Mouse (Mus musculus) E14TG2a.4 (cell line): Measurements from ENCODE around the gene Defb21.
A peak's percentile ranks its signal among the peaks of the same experiment; 100 is the strongest.

Experiments used
- H3K27me3 ChIP-seq: 2 replicates; pipeline ENCODE4 v1.6.1; 2014; ENCODE audit warnings: low read length, control low read depth; ENCODE audit not compliant: insufficient read depth
- H3K36me3 ChIP-seq: 2 replicates; pipeline ENCODE4 v1.6.1; 2014; ENCODE audit warnings: low read length, control low read depth; ENCODE audit not compliant: insufficient read depth
- H3K4me1 ChIP-seq: replicated peaks from 2 replicates; pipeline ENCODE4 v1.6.1; 2014; ENCODE audit warnings: low read depth, low read length, control low read depth
- H3K4me3 ChIP-seq: replicated peaks from 2 replicates; pipeline ENCODE4 v1.5.1; 2014; ENCODE audit warnings: mild to moderate bottlenecking, low read length
- H3K9me3 ChIP-seq: 2 replicates; pipeline ENCODE4 v1.6.1; 2014; ENCODE audit warnings: low read length, control low read depth
- CTCF ChIP-seq: conservative IDR thresholded peaks from 2 replicates; pipeline ENCODE4 v1.5.1; 2014; ENCODE audit warnings: low read length
- NANOG ChIP-seq: IDR thresholded peaks from 2 replicates; pipeline ENCODE4 v1.6.1; 2014; ENCODE audit warnings: borderline replicate concordance, low read length, mixed read lengths
- POU5F1 ChIP-seq: IDR thresholded peaks from 2 replicates; pipeline ENCODE4 v1.6.1; 2014; ENCODE audit warnings: low read length, borderline replicate concordance

Gene Defb21

DNA sequence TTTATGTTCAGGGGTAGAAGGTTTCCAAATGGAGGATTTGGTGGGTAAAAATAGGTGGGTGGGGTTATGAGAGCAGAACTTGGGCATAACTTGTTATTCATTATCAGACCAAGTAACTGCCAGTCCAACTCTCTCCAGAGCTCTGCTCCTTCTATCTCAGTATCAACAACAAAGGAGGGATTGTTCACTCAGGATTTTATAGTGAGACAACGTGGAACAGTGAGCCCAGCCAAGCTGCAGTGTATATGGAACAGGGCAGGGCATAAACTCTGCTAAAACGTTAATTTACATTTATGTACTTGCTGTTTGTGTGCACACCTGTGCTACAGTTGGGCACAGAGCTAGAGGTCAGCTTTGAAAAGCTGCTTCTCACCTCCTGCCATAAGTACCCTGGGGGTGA, 15.9 kb downstream of the Defb21 start:
- H3K27me3 ChIP-seq: no peaks in the 10 kb centered on the region
- H3K36me3 ChIP-seq: no peaks in the 10 kb centered on the region
- no peaks in the 10 kb centered on the region for H3K9me3 ChIP-seq
- TF ChIP-seq NANOG (no peak), CTCF (no peak), POU5F1 (no peak)
- H3K4me1 ChIP-seq: no peaks in the 10 kb centered on the region
- no peak overlapping the region for H3K4me3 ChIP-seq

DNA sequence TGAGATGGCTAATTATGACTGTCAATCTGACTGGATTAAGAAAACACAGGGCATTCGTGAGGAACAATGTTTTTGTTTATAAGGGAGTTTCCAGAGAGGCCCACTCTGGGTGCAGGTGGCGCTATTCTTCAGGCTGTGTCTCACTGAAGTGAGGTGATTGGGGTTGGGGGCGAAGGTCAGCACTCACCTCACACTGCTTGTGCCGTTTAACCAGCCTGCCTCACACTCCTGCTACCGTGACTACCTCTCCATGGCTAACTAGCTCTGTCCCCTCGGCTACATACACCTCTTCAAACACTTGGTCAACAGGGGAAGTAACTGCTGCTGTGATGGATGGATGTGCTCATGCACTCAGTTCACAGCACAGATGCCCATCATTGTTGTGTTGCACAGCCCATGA, 16.5 kb downstream of the Defb21 start:
- no peaks in the 10 kb centered on the region for H3K9me3 ChIP-seq
- no peaks in the 10 kb centered on the region for H3K27me3 ChIP-seq
- H3K4me3 ChIP-seq: no peak overlapping the region
- no peak for TF ChIP-seq CTCF
- no peaks in the 10 kb centered on the region for H3K4me1 ChIP-seq
- no peaks in the 10 kb centered on the region for H3K36me3 ChIP-seq

DNA sequence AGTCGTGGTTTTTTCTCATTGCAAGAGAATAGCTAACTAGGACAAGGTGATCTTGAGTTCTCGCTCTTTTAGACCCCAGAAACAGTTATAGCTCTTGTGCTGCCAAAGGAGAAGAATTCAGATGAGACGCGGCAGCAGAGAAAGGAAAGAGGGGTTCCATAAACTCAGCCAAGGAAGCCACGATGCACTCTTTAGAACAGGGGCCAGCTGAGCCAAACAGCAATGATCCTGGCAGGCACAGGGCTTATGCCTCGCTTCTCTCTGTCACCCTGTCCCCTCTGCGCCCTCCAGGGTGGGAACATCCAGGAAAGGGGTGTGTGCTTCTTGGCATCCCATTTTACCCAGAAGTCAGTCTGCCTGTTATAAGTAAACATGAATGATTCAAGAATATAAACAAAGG, 26.8 kb downstream of the Defb21 start, which contains the start of gene Defb45:
Gene Defb45 (minus strand): TSS at position 101 of the 400 bp plus-strand sequence.
- TF ChIP-seq NANOG: no peak
- no peak for TF ChIP-seq POU5F1
- TF ChIP-seq CTCF: no peak
- H3K4me1 ChIP-seq: peaks cover 4% of the 10 kb centered on the region; the same call in 1 of the 2 replicates
- H3K27me3 ChIP-seq: no peaks in the 10 kb centered on the region; the same call in 1 of the 2 replicates
- H3K36me3 ChIP-seq: no peaks in the 10 kb centered on the region
- no peaks in the 10 kb centered on the region for H3K9me3 ChIP-seq
- no peak within 1 kb of the TSS for H3K4me3 ChIP-seq

DNA sequence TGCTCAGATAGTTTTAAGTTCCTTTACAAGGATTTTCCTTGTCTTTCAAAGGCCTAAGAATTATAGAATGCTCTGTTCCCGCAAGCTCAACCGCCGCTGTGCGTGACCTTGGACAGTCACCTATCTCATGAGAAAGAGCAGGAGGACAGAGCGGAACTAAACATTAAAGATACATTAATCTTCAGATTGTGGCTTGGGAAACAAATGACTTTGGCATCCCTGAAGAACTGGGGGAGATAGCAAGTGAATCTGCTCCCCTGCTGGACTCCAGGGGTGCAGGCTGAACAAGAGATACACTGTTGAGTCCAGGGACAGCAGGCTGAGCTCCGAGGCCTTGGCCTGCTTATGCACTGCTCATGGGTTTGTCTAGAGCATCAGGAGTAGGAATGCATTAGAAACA, 27.5 kb downstream of the Defb21 start:
- no peak overlapping the region for H3K4me3 ChIP-seq
- H3K9me3 ChIP-seq: no peaks in the 10 kb centered on the region
- TF ChIP-seq CTCF (no peak), NANOG (no peak), POU5F1 (no peak)
- H3K36me3 ChIP-seq: no peaks in the 10 kb centered on the region
- peaks cover 9% of the 10 kb centered on the region; the same call in 1 of the 2 replicates for H3K4me1 ChIP-seq
- peaks cover 5% of the 10 kb centered on the region for H3K27me3 ChIP-seq

DNA sequence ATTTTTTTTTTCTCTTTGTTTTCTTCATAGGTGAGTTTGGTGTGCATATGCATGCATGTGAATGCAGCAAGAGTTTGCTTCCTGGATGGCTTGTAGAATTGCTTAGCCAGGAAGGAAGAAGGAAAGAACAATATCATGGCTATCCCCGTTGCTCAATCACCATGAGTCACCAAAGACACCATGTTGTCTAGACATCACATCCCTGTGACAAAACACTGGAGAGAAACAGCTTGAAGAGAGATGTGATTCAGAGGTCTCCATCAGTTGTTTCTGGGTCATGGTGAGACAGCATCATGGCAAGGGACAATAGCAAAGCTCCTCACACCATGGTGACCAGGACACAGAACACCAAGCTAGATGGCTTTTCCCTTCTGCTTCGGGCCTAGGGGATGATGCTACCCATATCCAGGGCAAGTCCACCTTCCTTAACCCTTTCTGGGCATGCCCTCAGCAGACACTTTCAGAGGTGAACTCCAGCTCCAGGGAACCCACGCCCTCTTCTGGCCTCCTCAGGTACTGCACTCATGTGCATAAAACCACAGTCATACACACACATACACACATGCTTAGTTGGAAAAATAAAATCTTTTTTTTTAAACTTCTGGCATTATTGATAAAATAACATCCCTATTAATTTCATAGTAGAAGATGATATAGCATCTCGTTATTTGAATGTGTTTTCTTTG, 28.9 kb downstream of the Defb21 start:
- Histone ChIP-seq H3K36me3 (no peaks in the 10 kb centered on the region), H3K4me1 (peaks cover 9% of the 10 kb centered on the region; the same call in 1 of the 2 replicates), H3K9me3 (no peaks in the 10 kb centered on the region), H3K27me3 (peaks cover 10% of the 10 kb centered on the region), H3K4me3 (no peak overlapping the region)
- TF ChIP-seq POU5F1 (no peak), CTCF (peak; percentile 74)

DNA sequence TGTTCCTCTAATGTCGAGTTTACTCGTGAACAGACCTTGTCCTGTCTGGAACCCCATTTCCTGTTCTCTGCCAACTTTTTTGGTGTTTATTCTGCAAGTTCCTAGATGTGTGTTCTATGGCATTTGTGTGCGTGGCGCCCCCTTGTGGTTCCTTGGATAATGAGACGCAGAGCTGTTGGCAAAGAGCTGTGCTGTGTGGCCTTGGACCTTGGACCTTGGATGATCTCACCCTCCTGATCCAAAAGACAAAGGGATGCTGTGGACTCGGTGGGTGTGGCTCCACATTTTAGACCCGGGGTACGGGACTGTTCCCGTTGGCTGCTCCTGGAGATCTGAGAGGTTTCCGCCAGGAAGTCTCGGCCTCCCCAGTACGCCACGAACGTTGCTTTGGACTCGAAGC, 31.5 kb downstream of the Defb21 start, which contains the start of gene Defb36:
Gene Defb36 (plus strand): TSS at position 271 of the 400 bp plus-strand sequence.
- Histone ChIP-seq H3K36me3 (no peaks in the 10 kb centered on the region), H3K27me3 (peaks cover 12% of the 10 kb centered on the region), H3K9me3 (no peaks in the 10 kb centered on the region), H3K4me1 (peaks cover 9% of the 10 kb centered on the region; the same call in 1 of the 2 replicates), H3K4me3 (no peak within 1 kb of the TSS)
- TF ChIP-seq NANOG (no peak), POU5F1 (no peak), CTCF (peak; percentile 83)

DNA sequence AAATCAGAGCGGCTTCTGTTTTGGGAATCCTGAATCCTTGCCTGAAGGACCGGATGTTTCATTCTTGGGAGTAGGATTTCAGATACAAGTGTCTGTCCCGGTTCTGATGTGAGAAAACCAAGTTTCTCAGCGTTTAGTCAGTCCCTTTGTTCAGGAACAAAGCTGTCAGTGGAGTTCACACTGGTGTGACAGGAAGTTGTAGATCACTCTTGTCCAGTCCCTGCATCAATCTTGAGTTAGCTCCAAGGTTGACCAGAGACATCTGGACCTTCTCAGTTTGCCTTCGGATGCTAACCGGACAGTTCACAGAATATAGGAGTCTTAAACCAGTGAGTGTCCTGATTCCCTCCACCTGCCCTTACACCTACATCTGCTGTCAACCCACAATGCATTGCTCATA, 35.2 kb downstream of the Defb21 start:
- Histone ChIP-seq H3K4me1 (peaks cover 21% of the 10 kb centered on the region), H3K4me3 (no peak overlapping the region), H3K36me3 (no peaks in the 10 kb centered on the region), H3K27me3 (peaks cover 12% of the 10 kb centered on the region), H3K9me3 (no peaks in the 10 kb centered on the region)
- no peak for TF ChIP-seq CTCF
- no peak for TF ChIP-seq NANOG
- TF ChIP-seq POU5F1: no peak

DNA sequence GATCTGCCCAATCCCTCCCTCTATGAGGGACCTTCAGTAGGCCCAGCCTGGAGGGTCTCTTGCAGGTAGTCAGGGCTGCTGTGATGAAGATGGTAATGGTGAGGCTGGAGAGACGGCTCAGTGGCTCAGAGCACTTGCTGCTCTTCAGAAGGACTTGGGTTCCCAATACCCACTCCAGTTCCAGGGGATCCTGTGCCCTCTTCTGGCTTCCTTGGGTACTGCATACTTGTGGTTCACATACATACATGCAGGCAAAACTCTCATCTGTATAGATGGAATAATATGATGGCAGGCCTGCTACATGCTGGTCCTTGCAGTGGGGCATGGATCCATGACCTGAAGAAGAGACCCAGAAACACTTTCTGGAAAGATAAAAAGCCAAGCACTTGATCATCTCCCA, 36.2 kb downstream of the Defb21 start:
- TF ChIP-seq POU5F1 (no peak), CTCF (peak; percentile 70), NANOG (no peak)
- no peaks in the 10 kb centered on the region for H3K9me3 ChIP-seq
- no peaks in the 10 kb centered on the region for H3K36me3 ChIP-seq
- H3K4me3 ChIP-seq: no peak overlapping the region
- H3K4me1 ChIP-seq: peaks cover 25% of the 10 kb centered on the region
- H3K27me3 ChIP-seq: peaks cover 12% of the 10 kb centered on the region

DNA sequence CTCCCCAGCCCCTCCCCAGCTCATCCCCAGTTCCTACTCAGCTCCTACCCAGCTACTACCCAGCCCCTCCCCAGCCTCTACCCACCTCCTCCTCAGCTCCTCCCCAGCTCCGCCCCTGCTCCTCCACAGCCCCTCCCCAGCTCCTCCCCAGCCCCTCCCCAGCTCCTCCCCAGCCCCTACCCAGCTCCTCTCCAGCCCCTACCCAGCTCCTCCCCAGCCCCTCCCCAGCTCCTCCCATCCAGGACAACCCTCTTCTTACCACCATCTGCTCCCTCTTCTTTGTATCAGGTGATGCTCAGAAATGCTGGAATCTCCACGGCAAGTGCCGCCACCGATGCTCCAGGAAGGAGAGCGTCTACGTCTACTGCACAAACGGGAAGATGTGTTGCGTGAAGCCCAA, 39.6 kb downstream of the Defb21 start:
- TF ChIP-seq POU5F1: no peak
- TF ChIP-seq CTCF: no peak
- no peak for TF ChIP-seq NANOG
- peaks cover 17% of the 10 kb centered on the region for H3K4me1 ChIP-seq
- no peaks in the 10 kb centered on the region for H3K9me3 ChIP-seq
- H3K27me3 ChIP-seq: no peaks in the 10 kb centered on the region
- H3K36me3 ChIP-seq: no peaks in the 10 kb centered on the region
- no peak overlapping the region for H3K4me3 ChIP-seq
